Mouse (Mus musculus): ENCODE measurements around the gene Rad51c.
A peak's percentile ranks its signal among the peaks of the same experiment; 100 is the strongest.
"Not testable (repeated sequence)": the region's sequence is repeated elsewhere in the genome, so short reads cannot be mapped to it uniquely, and the experiment has no call there.

- not testable (repeated sequence) for TF ChIP-seq POLR2AphosphoS2 (IDR thresholded peaks at IDR 0.05; ENCODE audit: low read depth, low read length); ZKSCAN1 (IDR thresholded peaks at IDR 0.05; ENCODE audit: borderline replicate concordance, low read depth, low read length); ZC3H11A (IDR thresholded peaks at IDR 0.05; ENCODE audit: low read depth, low read length); CHD2 (IDR thresholded peaks at IDR 0.05; ENCODE audit: low read length); UBTF (IDR thresholded peaks at IDR 0.05; ENCODE audit: low read depth, low read length); EP300 (IDR thresholded peaks at IDR 0.05; ENCODE audit: low read length); TBP (conservative IDR thresholded peaks at IDR 0.05; ENCODE audit: low read depth, low read length); GABPA (IDR thresholded peaks at IDR 0.05; ENCODE audit: insufficient replicate concordance, low read depth, low read length); ZMIZ1 (IDR thresholded peaks at IDR 0.05; ENCODE audit: low read depth, low read length); ELF1 (IDR thresholded peaks at IDR 0.05; ENCODE audit: low read depth, low read length)
- TF ChIP-seq CTCF (conservative IDR thresholded peaks at IDR 0.05 in 1 of 2, IDR thresholded peaks at IDR 0.05 in 1 of 2; ENCODE audit: low read depth in 2 of 2, low read length in 2 of 2) (peak in 1 of 2 experiments; percentile 72; a peak in 2 of 4 replicates), SMC3 (IDR thresholded peaks at IDR 0.05; ENCODE audit: low read depth, low read length) (peak; percentile 67)
Measured at GRCm38 (mm10) chr11:87413412-87413811, 8.7 kb upstream of the Rad51c start.
